Mouse (Mus musculus) liver, adult 2 months (tissue): ENCODE measurements around the gene Scn1b.

Source experiments
- CTCF ChIP-seq: fragments of 200-500 bp; IDR thresholded peaks from 2 replicates; pipeline ENCODE4 v1.5.1; 2011; ENCODE audit warnings: low read depth, low read length, control low read depth
- POLR2A ChIP-seq: fragments of 200-500 bp; IDR thresholded peaks from 2 replicates; pipeline ENCODE4 v1.6.1; 2011; ENCODE audit warnings: low read length, control low read depth; ENCODE audit not compliant: insufficient read depth; ENCODE audit errors: extremely low read depth

- TF ChIP-seq CTCF (no peak), POLR2A (no peak)
Measured at GRCm38 (mm10) chr7:31161831-31162230, 35.0 kb upstream of the Scn1b start.
